Mouse (Mus musculus): ENCODE data around the gene Vmn1r200. TPM values are rescaled to one million over a fixed set of nuclear protein-coding genes. Genes with fewer than 3 reads are reported as not detected.

The Vmn1r200 gene
- not detected in 2 replicates for polyA plus RNA-seq (2012; rRNA removed)

GRCm38 (mm10) chr13:22390073-22390472 is at the start of gene Vmn1r200:
Vmn1r200 (plus strand) TSS chr13:22390373.

GRCm38 (mm10) chr13:22350064-22350463 is 40.1 kb upstream of the Vmn1r200 start, which contains the start of gene Vmn1r198:
Vmn1r198 (plus strand) TSS chr13:22350364.

GRCm38 (mm10) chr13:22379518-22379917 is 10.7 kb upstream of the Vmn1r200 start, which contains the start of gene Vmn1r199:
Vmn1r199 (plus strand) TSS chr13:22379818.

Other genes with a start within 250 kb of the Vmn1r200 start
- not detected in 2 replicates for gene Vmn1r191, start 206.4 kb upstream of the Vmn1r200 start, polyA plus RNA-seq (2012; rRNA removed)
- not detected in 2 replicates for gene Vmn1r192, start 199.2 kb upstream of the Vmn1r200 start, polyA plus RNA-seq (2012; rRNA removed)
- not detected in 2 replicates for gene Vmn1r193, start 167.2 kb upstream of the Vmn1r200 start, polyA plus RNA-seq (2012; rRNA removed)
- gene Vmn1r194, start 146.2 kb upstream of the Vmn1r200 start, polyA plus RNA-seq (2012; rRNA removed), result not detected in 2 replicates
- gene Vmn1r195, start 119.9 kb upstream of the Vmn1r200 start, polyA plus RNA-seq (2012; rRNA removed), result not detected in 2 replicates
- not detected in 2 replicates for gene Vmn1r196, start 100.5 kb upstream of the Vmn1r200 start, polyA plus RNA-seq (2012; rRNA removed)
- gene Vmn1r197, start 65.8 kb upstream of the Vmn1r200 start, polyA plus RNA-seq (2012; rRNA removed), result not detected in 2 replicates
- gene Vmn1r198, start 40.0 kb upstream of the Vmn1r200 start, polyA plus RNA-seq (2012; rRNA removed), result not detected in 2 replicates
- gene Vmn1r199, start 10.6 kb upstream of the Vmn1r200 start, polyA plus RNA-seq (2012; rRNA removed), result not detected in 2 replicates
- not detected in 2 replicates for gene Vmn1r201, start 81.5 kb downstream of the Vmn1r200 start, polyA plus RNA-seq (2012; rRNA removed)
- not detected in 2 replicates for gene Vmn1r202, start 115.0 kb downstream of the Vmn1r200 start, polyA plus RNA-seq (2012; rRNA removed)
- not detected in 2 replicates for gene Vmn1r203, start 127.7 kb downstream of the Vmn1r200 start, polyA plus RNA-seq (2012; rRNA removed)
- gene Vmn1r204, start 162.8 kb downstream of the Vmn1r200 start, polyA plus RNA-seq (2012; rRNA removed), result not detected in 2 replicates
- not detected in 2 replicates for gene Vmn1r205, start 202.6 kb downstream of the Vmn1r200 start, polyA plus RNA-seq (2012; rRNA removed)
- not detected in 2 replicates for gene Vmn1r206, start 233.9 kb downstream of the Vmn1r200 start, polyA plus RNA-seq (2012; rRNA removed)

Data from liver, embryonic 18 days (tissue).